Mouse (Mus musculus) urinary bladder, postnatal 10 days (tissue): ENCODE measurements around the gene Ddb2.

Experiments
- DNase-seq: peaks from one replicate; pipeline ENCODE4 v3.0.0; 2022; ENCODE audit warnings: low spot score

The Ddb2 gene

DNA sequence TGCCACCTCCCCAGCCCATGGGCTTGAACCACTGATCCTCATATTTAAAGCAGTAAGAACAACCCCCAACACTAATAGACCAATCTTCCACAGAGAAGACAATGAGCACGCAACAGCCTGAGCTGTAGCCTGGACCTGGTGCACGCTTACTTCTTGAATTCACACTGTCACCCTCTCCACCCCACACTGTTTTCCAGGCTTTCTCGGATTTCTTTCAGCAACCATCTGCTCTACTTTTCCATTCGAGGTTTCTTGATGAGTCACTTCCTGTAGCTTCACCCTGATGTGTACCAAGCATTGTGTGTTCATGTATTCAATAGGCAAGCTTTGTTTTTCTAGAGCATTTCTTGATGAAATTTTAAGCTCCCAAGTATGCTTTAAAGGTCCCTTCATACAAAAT is 49.4 kb downstream of the Ddb2 start:
- no peak for DNase-seq

DNA sequence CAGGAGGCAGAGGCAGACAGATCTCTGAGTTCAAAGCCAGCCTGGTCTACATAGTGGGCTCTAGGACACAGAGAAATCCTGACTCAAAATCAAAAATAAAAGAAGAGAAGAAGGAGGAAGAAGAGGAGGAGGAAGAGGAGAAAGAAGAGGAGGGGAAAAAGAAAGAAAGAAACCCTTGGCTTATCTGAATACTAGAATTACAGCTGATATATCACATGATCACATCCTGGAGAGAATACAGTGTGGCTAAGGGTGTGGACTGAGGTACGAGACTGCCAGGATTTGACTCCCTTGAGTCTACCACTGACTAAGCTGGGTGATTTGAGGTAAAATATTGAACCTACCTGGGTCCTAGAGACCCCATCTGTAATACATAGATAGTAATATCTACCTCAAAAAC is 50.6 kb downstream of the Ddb2 start:
- DNase-seq = no peak

DNA sequence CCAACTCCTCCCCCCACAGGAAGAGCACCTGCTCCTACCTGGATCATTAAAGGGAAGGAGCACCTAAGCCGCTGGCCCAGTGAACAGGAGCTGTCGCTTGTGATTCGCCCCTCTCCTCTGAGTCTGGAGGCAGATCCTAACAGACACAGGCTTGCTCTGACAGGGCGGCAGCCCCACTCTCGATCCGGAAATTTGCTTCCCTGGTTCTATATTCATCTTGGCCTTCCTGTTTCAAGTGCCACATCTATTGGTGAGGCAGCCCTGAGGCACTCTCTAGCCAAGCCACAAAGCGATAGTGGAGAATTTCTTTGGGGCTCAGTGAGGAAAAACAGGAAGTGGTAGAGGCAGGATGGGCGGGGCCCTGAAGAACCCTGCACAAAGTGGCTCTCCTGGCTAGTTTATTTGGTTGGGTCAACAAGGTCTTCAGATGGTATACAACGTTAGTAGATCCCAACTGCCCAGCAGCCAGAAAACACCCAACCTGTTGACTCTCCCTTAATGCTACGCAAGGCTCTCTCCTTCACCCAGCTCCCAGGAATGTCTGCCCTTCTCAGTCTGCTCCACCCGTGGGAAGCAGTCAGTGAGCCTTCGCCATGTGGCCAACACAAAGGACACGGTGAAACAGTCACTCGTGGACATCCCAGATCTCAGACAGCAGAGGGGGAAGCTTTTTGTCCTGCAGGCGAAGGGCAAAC is 52.9 kb downstream of the Ddb2 start, which contains the start of gene Madd:
Gene Madd, minus strand, starts transcription at position 127 of the 695 bp plus-strand sequence.
- DNase-seq = no peak

- DNase-seq = peak; percentile 62
These were observed 53.7 kb downstream of the Ddb2 start for GRCm38 (mm10) chr2:91183148-91183513.

DNA sequence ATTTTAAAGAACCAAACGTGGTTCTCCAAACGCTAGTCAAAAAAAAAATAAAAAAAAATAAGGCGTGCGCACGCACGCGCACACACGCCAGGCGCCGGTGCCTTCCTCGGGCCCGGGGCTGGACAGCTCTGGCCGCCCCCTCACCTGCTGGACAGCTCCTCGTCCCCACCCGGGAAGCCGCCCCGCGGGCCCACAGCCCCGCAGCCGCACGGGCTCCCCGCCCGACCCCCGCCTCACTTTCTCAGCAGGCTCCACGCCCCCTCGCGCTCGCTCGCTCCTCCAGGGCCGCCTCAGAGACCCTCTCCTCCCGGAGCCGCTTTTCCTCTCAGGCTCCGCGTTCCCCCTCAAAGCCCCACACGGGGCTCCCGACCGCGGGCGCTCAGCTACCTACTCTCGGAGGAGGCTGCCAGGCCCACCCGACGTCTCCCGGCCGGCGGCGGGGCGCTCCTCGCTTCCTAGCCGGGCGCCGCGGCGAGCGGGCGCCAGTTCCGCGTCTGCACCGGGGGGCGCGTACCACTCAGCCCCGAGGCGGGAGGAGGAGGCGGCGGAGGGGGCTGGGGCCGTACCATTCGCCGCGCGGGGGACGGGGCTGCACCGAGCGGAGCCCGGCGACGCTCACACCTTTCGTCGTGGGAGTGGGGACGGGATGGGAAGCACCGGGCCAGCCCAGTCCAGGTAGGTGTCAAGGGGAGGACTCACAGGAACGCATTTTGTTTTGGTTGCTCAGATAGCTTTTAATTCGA is 54.2 kb downstream of the Ddb2 start:
- DNase-seq = no peak

DNA sequence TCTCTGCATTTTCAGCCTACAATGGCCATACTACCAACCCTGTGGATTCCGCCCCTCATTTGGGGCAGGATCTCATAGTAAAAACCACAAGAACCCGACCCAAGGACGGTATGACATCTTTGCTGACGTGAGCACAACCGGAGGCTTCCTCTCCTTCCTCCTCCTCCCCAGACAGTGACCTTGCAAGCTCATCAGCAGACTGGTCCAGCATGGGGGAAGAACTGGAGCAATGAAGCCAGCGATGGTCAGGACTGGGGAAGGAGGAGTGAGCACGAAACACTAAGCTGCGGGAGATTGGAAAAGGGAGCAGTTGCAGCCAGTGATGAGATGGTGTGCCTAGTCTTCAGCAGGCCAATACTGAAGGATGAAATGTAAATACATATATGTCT is 54.8 kb downstream of the Ddb2 start:
- no peak for DNase-seq

DNA sequence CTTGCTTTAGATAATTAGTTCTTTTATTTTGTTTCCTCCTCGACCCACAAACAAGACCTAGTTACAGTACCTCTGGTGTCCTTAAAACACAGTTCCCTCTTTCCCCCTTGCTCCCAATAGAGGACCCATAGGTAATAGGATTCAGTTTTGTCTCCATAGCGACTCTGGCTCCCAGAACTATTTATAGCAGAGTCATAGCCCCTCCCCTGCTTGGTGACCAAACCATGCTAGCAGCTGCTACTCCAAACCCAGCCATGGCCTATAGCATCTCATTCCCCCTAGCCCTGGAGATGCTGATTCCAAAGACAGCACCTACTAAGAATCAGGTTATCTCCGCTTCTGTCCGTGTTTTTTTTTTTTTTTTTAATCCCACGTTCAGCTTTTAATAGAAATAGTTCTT is 56.1 kb downstream of the Ddb2 start:
- DNase-seq = no peak

DNA sequence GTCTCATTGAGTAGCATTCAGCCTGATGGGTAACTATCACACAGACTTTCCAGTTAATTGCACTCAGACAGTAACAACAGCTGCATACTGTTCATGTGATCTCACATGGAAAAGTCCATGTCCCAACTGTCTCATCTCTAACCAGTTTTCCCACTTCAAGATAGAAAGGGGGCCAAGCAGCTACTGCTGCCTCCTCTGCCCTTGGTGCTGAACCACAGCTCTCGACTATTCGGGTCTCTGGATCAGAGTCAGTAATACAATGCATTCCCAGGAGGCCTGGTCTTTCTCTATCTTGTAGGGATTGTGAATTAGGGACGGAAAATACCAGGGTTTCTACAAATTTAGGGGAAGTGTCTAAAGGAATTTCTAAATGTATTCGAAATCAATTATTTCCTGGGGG is 57.0 kb downstream of the Ddb2 start:
- no peak for DNase-seq

GRCm38 (mm10) chr2:91176234-91176633 is 60.5 kb downstream of the Ddb2 start:
- DNase-seq = no peak

- no peak for DNase-seq
These were observed 61.3 kb downstream of the Ddb2 start for GRCm38 (mm10) chr2:91175490-91175889.

DNA sequence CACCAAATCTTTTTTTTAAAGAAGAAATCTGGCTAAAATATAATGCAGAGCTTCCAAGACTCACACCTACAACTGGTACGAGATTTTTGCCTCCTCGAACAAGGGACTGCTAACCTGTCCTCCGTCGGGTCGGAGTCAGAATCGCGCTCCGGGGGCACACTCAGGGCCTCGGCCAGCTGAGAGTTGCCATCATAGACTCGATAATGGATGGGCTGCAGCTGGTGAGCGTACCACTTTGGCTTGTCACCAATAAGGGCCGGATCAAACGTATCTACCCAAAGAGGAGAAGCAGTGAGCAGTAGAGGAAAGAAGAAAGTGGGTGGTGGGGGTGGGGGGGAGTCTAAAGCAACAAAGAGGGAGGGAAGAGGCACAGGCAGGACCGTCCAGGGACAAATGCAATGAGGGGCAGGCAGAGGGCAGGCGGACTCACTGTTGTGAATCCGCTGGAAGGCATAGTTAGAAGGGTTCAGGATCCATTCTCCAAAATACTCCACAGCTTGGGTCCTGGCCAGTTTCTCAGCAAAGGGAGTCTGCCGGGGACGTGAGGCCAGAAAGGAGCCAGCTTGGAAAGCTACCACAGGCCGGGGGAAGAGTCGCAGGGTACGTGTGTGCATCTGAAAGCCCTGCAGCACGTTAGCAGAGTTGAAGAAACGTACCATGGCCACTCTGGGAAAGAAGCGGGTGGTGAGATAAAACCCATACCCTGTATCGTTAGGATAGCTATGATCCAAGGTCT is 67.0 kb downstream of the Ddb2 start:
- DNase-seq = no peak

GRCm38 (mm10) chr2:91167629-91168028 is 69.2 kb downstream of the Ddb2 start:
- DNase-seq = no peak

DNA sequence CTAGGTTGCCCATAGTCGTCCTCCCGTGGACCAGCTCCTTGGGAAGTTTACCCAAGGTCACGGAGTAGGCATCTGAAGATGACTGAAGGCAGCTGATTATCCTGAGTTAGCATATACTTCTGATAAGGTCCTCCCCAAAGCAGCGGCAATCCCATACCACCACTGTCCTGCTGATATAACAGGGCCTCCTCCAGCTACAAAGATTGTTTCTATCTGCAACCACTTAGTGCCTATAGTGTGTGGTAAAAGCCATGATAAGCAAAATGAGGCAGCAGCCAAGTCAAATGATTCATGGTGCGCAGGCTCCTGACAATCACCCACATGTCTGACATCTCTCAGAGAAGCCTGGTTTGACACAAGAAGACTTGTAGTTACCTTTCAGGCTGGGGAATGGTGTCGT is 71.8 kb downstream of the Ddb2 start:
- no peak for DNase-seq

- no peak for DNase-seq
These were observed 73.2 kb downstream of the Ddb2 start for GRCm38 (mm10) chr2:91163532-91163931.

DNA sequence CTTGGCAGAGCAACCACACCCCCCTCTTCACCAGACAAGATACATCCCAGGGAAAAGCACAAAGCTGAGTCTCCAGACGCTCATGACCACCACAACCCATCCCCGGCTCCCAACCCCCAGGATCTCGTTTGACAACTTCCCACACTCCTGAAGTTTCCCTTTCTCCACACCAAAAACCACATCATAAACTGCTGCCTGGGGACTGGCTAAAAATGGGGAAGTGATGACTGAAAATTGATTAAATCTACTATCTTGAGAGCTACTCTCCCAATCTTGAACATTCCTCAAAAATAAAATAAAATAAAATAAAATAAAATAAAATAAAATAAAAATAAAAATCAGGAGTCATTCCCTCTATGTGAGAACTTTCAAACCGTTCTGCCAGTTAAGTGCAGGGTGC is 73.8 kb downstream of the Ddb2 start:
- DNase-seq = no peak
